Mouse (Mus musculus) heart, embryonic 16.5 days (tissue): ENCODE data around the gene Axl. TPM values are rescaled to one million over a fixed set of nuclear protein-coding genes. Genes with fewer than 3 reads are reported as not detected.

ENCODE experiments used
- ATAC-seq: fragments of 200-750 bp; cut with Nextera tagmentation; replicated peaks from 2 replicates; pipeline ENCODE4 v1.8.0; 2017; ENCODE audit warnings: moderate number of reproducible peaks; ENCODE audit not compliant: insufficient read depth, low FRiP score; ENCODE audit errors: extremely low read depth
- H3K27ac ChIP-seq: fragments of 300-500 bp; sonication (generic); 2 replicates; pipeline ENCODE4 v1.5.1; 2014; ENCODE audit warnings: mild to moderate bottlenecking, low read length, control low read depth, moderate library complexity
- H3K27me3 ChIP-seq: fragments of 300-500 bp; sonication (generic); 2 replicates; pipeline ENCODE4 v1.6.1; 2014; ENCODE audit warnings: low read length, mixed read lengths; ENCODE audit not compliant: control insufficient read depth, insufficient read depth
- H3K36me3 ChIP-seq: fragments of 300-500 bp; sonication (generic); 2 replicates; pipeline ENCODE4 v1.6.1; 2014; ENCODE audit not compliant: control insufficient read depth, insufficient read depth
- H3K4me1 ChIP-seq: fragments of 300-500 bp; sonication (generic); 2 replicates; pipeline ENCODE4 v1.6.1; 2014; ENCODE audit warnings: low read length, mixed read lengths; ENCODE audit not compliant: control insufficient read depth, insufficient read depth
- H3K4me2 ChIP-seq: fragments of 300-500 bp; sonication (generic); 2 replicates; pipeline ENCODE4 v1.6.1; 2014; ENCODE audit warnings: low read depth, mild to moderate bottlenecking, control low read depth, low read length
- H3K4me3 ChIP-seq: fragments of 300-500 bp; sonication (generic); 2 replicates; pipeline ENCODE4 v1.5.1; 2014; ENCODE audit warnings: mild to moderate bottlenecking, control low read depth, low read length
- H3K9ac ChIP-seq: fragments of 300-500 bp; sonication (generic); 2 replicates; pipeline ENCODE4 v1.6.1; 2014; ENCODE audit warnings: low read length, control low read depth
- H3K9me3 ChIP-seq: fragments of 300-500 bp; sonication (generic); replicated peaks from 2 replicates; pipeline ENCODE4 v1.6.1; 2016; ENCODE audit warnings: low read length; ENCODE audit not compliant: control insufficient read depth
- WGBS: fragments of 180-500 bp; shearing (Covaris S2); extraction: QIAGEN DNeasy Blood & Tissue Kit; methylation state at CpG from one replicate; pipeline ENCODE4 v1.1.7; 2014; 5-methylcytosine and 5-hydroxymethylcytosine counted together
- polyA plus RNA-seq: library from polyadenylated mRNA; unstranded; fragments of >200 nt; fragmentation: Nextera tagmentation; extraction: Ambion mirVana; gene quantifications from 2 replicates; pipeline ENCODE4 v1.2.1, GENCODE M21; 2015

The Axl gene
- polyA plus RNA-seq, 1 experiment from 2014 or later = 44.5 TPM

DNA sequence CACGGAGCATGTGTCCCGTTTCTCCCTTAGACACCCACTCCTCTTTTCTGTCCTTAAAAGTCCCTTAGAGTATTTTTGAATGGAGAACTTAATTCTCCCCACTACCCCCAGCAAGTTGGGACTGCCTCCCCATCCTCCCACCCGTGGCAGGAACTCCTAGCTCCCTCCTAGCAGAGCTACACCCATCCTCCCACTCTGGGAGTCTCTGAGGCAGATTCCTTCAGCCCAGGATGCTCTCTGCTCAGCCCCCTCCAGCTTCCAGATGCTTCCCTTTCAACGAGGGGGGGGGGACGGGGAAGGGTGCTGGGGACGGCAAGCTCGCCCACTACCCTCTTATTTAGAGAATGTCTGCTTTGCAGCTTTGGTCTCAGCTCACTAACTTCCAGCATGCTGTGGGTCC, 27.1 kb upstream of the Axl start:
- H3K4me1 ChIP-seq = peaks cover 7% of the 10 kb centered on the region; the same call in 1 of the 2 replicates
- WGBS = 19% methylated on average over 7 of the region's 7 CpGs

DNA sequence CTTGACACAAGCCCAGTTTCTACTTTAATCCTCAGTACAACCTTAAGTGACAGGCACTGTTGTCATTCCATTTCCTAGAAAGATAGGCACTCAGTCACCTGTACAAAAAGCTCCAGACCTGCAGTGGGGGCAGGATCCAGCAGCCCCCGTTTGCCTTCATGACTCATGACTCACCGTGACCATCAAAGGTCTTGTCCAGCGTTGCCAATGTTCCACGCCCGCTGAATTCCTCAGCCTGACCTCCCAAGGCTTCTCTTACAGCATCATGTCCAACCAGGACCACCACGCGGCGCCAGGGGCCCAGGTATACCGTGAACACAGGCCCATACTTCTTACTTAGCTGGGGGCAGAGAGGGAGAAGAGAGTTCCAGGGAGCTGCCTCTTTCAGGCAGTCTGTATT, 26.2 kb upstream of the Axl start:
- ATAC-seq = no peak
- H3K4me3 ChIP-seq = no peak overlapping the region
- no peak overlapping the region for H3K9ac ChIP-seq
- H3K4me2 ChIP-seq = no peak overlapping the region
- no peak overlapping the region for H3K27ac ChIP-seq
- 73% methylated on average over 9 of the region's 9 CpGs for WGBS
- H3K9me3 ChIP-seq = no peaks in the 10 kb centered on the region
- H3K36me3 ChIP-seq = no peaks in the 10 kb centered on the region
- H3K27me3 ChIP-seq = peaks cover 26% of the 10 kb centered on the region
- peaks cover 7% of the 10 kb centered on the region; the same call in 1 of the 2 replicates for H3K4me1 ChIP-seq

More for the DNA sequence above, 27.1 kb upstream of the Axl start:
- no peak overlapping the region for H3K27ac ChIP-seq
- peak overlapping the region; percentile 45 for H3K4me3 ChIP-seq
- no peaks in the 10 kb centered on the region for H3K9me3 ChIP-seq
- peaks cover 26% of the 10 kb centered on the region for H3K27me3 ChIP-seq
- H3K36me3 ChIP-seq = no peaks in the 10 kb centered on the region
- H3K9ac ChIP-seq = no peak overlapping the region
- H3K4me2 ChIP-seq = peak overlapping the region; percentile 85; the same call in 1 of the 2 replicates
- no peak for ATAC-seq

DNA sequence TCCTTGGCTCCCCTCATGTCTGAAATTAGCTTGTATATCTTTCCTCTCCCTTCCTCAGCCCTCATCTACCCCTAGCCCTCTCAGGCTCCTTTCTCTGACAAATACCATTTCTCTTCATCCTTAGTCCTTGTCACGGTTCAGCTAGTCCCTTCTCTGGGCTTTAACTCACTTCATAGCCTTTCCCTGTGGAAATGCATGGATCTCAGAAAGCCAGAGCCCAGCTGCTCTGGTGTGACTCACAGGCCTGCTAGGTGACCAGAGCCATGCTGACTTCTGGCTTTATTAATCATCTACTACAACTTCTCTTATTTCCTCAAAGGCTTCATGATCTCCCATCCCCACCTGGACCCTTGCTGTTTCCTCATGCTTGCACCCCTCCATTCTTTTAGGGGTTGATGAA, 23.7 kb upstream of the Axl start:
- Histone ChIP-seq H3K4me3 (no peak overlapping the region), H3K36me3 (no peaks in the 10 kb centered on the region), H3K9me3 (no peaks in the 10 kb centered on the region), H3K4me2 (no peak overlapping the region), H3K27me3 (peaks cover 25% of the 10 kb centered on the region), H3K9ac (no peak overlapping the region), H3K4me1 (peaks cover 7% of the 10 kb centered on the region; the same call in 1 of the 2 replicates), H3K27ac (no peak overlapping the region)
- ATAC-seq = no peak
- 63% methylated on average over 1 of the region's 1 CpGs for WGBS

DNA sequence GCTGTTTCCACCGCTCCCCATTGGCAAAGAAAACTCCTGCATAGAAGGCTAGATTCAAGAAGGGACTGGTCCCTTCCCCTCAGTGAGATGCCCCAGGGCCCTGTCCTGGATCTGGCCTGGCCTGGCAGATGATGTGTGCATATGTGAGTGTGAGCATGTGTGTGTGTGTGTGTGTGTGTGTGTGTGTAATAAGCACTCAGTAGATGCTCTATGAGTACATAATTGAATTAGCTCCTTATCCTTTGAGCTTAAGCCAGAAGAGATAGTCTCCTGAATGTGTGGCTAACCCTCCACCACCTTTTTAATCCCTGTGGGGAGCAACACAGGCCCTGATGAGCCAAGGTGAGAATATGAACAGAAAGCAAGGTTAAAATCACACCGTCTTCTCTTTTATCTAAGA, 23.2 kb upstream of the Axl start:
- no peak overlapping the region for H3K9ac ChIP-seq
- no peaks in the 10 kb centered on the region for H3K9me3 ChIP-seq

DNA sequence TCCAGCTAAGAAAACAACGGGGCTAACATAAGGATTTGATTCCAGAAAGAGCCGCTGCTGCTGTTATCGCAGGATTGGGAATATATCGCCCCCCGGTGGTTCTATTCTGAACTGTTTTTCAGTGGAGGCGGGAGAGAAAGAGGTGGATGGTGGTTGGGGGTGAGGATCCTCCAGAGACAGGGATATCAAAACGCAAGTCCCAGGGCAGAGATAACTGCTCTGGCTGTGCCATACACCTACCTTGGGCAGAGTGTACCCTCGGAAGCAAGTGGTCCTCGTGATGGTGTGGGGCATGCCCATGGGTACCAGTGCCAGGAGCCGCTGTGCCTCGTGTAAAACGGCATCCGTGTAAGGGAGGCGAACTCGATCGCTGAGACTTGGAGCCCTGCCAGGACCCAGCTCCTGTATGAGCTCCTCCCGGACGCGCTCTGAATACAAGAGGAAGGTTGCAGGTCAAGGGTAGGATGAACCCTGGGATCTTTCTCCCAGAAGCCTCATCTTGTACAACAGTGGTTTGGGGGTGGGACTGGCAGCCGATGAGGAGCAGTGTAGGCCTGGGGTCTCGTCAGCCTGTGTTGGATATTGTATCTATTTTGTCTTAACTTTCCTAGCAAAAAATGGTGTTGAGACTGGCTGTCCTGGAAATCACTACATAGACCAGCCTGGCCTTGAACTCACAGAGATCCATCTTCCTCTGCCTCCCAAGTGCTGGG, 17.3 kb upstream of the Axl start:
- Histone ChIP-seq H3K9ac (peak overlapping the region; percentile 38; the same call in 1 of the 2 replicates), H3K4me3 (no peak overlapping the region), H3K27ac (no peak overlapping the region), H3K27me3 (no peaks in the 10 kb centered on the region), H3K9me3 (no peaks in the 10 kb centered on the region), H3K36me3 (no peaks in the 10 kb centered on the region), H3K4me2 (peak overlapping the region; percentile 49), H3K4me1 (peaks cover 13% of the 10 kb centered on the region)
- WGBS = 18% methylated on average over 21 of the region's 21 CpGs
- ATAC-seq = no peak

More for the DNA sequence above, 23.2 kb upstream of the Axl start:
- Histone ChIP-seq H3K4me3 (no peak overlapping the region), H3K4me2 (no peak overlapping the region), H3K4me1 (peaks cover 7% of the 10 kb centered on the region; the same call in 1 of the 2 replicates), H3K36me3 (no peaks in the 10 kb centered on the region), H3K27me3 (peaks cover 20% of the 10 kb centered on the region), H3K27ac (no peak overlapping the region)
- ATAC-seq = no peak
- 62% methylated on average over 2 of the region's 2 CpGs for WGBS

DNA sequence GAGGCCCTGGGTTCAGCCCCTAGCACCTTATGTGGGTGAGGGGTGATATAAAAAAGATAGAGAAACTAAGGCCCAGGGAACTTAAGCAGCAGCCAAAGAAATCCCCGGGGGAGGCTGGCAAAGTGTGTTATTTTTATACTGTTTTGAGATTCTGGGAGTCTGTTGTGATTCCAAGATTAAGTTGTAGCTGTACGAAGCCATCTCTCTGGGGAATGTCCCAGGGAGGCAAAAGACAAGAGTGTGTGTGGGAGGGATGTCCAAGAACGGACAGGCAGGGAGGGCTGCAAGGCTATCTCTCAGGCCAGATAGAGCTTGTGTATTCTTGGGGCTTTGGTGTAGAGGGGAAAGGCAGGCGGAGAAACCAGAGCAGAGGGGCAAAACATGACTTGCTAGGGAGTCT, 16.3 kb upstream of the Axl start:
- ATAC-seq = no peak

DNA sequence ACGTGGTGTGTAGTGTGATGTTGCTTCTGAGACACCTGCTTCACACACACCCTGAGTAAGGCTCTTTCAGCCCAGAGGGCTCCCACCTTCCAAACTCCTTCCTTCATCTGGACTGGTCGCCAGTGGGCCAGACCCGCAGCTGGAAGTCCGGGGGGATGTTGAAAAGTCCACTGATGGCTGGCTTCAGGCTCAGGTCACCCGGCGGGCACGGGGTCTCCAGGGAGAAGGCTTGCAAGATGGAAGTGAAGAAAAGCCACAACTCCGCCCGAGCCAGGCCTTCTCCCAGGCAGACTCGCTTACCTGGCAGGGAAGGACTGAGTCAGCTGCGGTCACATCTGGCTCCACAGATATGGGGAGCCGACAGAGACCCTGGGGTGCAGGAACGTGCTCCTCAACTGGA, 15.0 kb upstream of the Axl start:
- 63% methylated on average over 13 of the region's 13 CpGs for WGBS
- H3K27me3 ChIP-seq = no peaks in the 10 kb centered on the region
- no peaks in the 10 kb centered on the region for H3K36me3 ChIP-seq
- no peak overlapping the region for H3K4me2 ChIP-seq
- no peak for ATAC-seq
- H3K27ac ChIP-seq = peak overlapping the region; percentile 52
- peaks cover 2% of the 10 kb centered on the region; the same call in 1 of the 2 replicates for H3K9me3 ChIP-seq
- no peak overlapping the region for H3K9ac ChIP-seq
- H3K4me3 ChIP-seq = no peak overlapping the region
- peaks cover 13% of the 10 kb centered on the region for H3K4me1 ChIP-seq

More for the DNA sequence above, 16.3 kb upstream of the Axl start:
- H3K4me1 ChIP-seq = peaks cover 13% of the 10 kb centered on the region
- H3K27ac ChIP-seq = no peak overlapping the region
- no peaks in the 10 kb centered on the region for H3K27me3 ChIP-seq
- H3K9me3 ChIP-seq = no peaks in the 10 kb centered on the region
- no peak overlapping the region for H3K4me3 ChIP-seq
- H3K9ac ChIP-seq = no peak overlapping the region; the same call in 1 of the 2 replicates
- 41% methylated on average over 4 of the region's 4 CpGs for WGBS
- H3K4me2 ChIP-seq = no peak overlapping the region
- no peaks in the 10 kb centered on the region for H3K36me3 ChIP-seq

DNA sequence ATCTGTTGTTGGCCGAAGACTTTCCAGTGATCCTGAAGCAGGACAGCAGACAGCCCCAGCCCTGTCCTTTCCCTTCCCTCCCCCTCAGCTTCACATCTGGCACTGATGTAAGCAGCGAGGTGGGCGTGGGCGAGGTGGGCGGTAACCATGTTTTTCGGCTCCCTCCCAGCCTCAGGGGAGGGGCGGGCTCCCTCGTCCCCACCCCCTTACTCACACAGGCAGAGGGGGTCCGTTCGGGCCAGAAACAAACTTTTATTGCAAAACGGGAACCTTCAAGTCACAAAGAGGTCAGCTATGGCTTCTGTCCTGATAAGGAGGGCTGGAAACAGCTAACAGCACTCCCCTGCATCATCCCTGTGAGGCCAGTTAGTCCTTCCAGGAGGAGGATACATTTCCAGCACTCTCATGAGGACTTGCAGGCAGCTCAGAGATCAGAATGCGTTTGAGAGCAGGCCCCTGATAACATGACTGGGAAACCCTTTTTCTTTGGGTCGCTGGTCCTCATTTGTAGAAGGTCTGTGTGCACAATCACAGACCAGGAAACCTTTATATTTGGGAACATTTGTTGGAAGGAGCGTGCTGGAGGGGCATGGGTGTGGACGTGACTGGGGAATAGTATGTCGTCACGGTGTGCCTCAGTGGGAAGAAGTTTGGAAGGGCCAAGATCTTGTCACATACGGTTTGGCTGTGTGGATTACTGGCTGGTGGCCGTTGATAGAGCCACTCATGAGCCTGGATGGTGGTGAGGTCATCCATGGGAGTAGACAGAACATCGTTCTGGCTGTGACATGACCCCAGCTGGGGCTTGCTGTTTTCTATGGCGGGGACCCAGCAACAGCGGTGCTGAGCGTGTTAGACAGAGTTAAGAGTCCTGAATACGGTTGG, 14.0 kb upstream of the Axl start:
- Histone ChIP-seq H3K27ac (peak overlapping the region; percentile 73), H3K4me2 (peak overlapping the region; percentile 64), H3K9ac (peak overlapping the region; percentile 47), H3K27me3 (no peaks in the 10 kb centered on the region), H3K4me1 (peaks cover 13% of the 10 kb centered on the region), H3K9me3 (peaks cover 3% of the 10 kb centered on the region; the same call in 1 of the 2 replicates), H3K36me3 (no peaks in the 10 kb centered on the region), H3K4me3 (peak overlapping the region; percentile 32)
- peak; percentile 73 for ATAC-seq
- whole genome bisulfite sequencing = 16% methylated on average over 24 of the region's 24 CpGs

DNA sequence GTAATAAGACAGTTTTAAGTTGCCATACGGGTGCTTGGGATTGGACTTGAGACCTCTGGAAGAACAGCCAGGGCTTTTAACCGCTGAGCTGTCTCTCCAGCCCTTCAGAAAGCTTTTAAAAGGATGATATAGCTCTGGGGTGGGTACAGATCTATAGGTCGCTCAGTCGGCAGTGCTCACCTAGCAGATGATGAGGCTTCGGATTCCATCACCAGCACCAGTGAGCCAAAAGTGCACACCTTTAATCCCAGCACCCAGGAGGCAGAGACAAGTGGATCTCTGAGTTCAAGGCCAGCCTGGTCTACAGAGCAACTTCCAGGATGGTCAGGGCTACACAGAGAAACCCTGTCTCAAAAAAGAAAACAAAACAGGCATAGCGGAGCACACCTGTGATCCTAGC, 12.5 kb upstream of the Axl start:
- Histone ChIP-seq H3K36me3 (no peaks in the 10 kb centered on the region), H3K4me2 (no peak overlapping the region), H3K9me3 (peaks cover 3% of the 10 kb centered on the region; the same call in 1 of the 2 replicates), H3K4me1 (peaks cover 13% of the 10 kb centered on the region), H3K27me3 (no peaks in the 10 kb centered on the region), H3K4me3 (no peak overlapping the region), H3K27ac (no peak overlapping the region), H3K9ac (no peak overlapping the region)
- ATAC-seq = no peak
- WGBS = 89% methylated on average over 6 of the region's 6 CpGs
